ENCODE assay signal across 18 mouse cellular contexts in the genomic region with DNA sequence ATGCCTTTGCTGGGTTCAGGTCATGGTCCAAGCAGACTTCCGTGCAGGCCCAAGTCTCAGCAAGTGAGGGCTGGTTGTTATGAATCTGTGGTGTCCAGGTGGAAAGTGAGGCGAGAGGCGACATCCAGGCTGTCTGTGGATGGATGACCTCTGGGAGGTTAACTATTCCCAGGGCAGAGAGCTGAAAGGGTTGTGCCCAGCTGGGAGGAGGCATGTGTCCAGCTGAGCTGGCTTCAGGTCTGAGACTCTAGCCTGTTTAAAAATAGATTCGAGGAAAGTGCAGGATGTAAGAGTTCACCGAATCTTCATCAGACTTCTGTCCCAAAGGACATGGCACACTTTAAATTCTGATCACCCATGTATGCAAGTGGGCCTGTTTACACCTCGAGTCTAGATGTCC. TPM values are rescaled to one million over a fixed set of nuclear protein-coding genes. Genes with fewer than 3 reads are reported as not detected.
DNase-seq lines count a peak whose midpoint lies in the region.
"Had no signal": no experiment of that assay in that cellular context is flagged by ENCODE, and none has a peak within 500 bp of the region (broad histone marks: within the 10 kb centered on the region; RNA-seq: fewer than 3 reads in every experiment).

No protein-coding gene starts in this region.

- H3K27ac ChIP-seq in brown adipose tissue, adult 24 weeks (replicated peaks; ENCODE audit: low read depth, low read length), result 0 out of 2 replicates have a peak overlapping the region, but pooled peaks have one; percentile 5
- H3K27ac ChIP-seq: hindbrain, embryonic 13.5 days; limb, embryonic 13.5 days; liver, embryonic 13.5 days had no signal

- peak; percentile 47 to 58 for DNase-seq in heart, adult 18-20 months
- DNase-seq in heart, adult 8-10 months (ENCODE audit: low spot score), result no peak
- peak; percentile 17 for DNase-seq in kidney, adult 11 months
- DNase-seq in kidney, adult 18-20 months, result no peak
- peak; percentile 58 for DNase-seq in adipocyte (ENCODE audit: low spot score)
- no peak for DNase-seq in cerebellum, postnatal 14 days
- DNase-seq in natural killer cell, adult 2 months (ENCODE audit: low spot score in 2 of 2), result no peak
- DNase-seq: adrenal gland, adult 2 months; cerebellum, adult 11-12 months; cerebellum, postnatal 25 days; embryo, embryonic 11 days; liver, embryonic 13.5 days; lung, embryonic 14.5 days; lung, postnatal 4 days; right cerebral cortex, postnatal 25 days had no signal

- no peak overlapping the region for H3K4me3 ChIP-seq in brown adipose tissue, adult 24 weeks (ENCODE audit: insufficient read depth, low read depth, low read length)
- H3K4me3 ChIP-seq: hindbrain, embryonic 13.5 days; limb, embryonic 13.5 days; liver, embryonic 13.5 days had no signal

- H3K4me1 ChIP-seq in brown adipose tissue, adult 24 weeks (ENCODE audit: control insufficient read depth, insufficient read depth, insufficient read length, low read length), result peaks cover 27% of the 10 kb centered on the region
- H3K4me1 ChIP-seq: liver, embryonic 13.5 days had no signal

RNA-seq across cellular contexts. Expression of a gene that starts 38.6 kb away (rescaled TPM):
- total RNA-seq in heart, adult 18-20 months (2021), result 100 to 1,000 TPM in 1 of 2 experiments, 10 to 100 TPM in 1; 89.9 to 103 TPM
- total RNA-seq in heart, adult 8-10 months (2022), result 100 to 1,000 TPM in 2 of 4 experiments, 10 to 100 TPM in 2; 78.8 to 113 (median 105) TPM
- polyA plus RNA-seq in brown adipose tissue, adult 24 weeks (2012; ENCODE audit: insufficient read depth, insufficient read length, missing spikeins), result 3.0 and 8.7 TPM in 2 replicates

RNA-seq across cellular contexts. Expression of a gene that starts 53.4 kb away (rescaled TPM):
- total RNA-seq in heart, adult 18-20 months (2021), result 1 to 10 TPM; 2.0 to 3.1 TPM
- total RNA-seq in heart, adult 8-10 months (2022), result 1 to 10 TPM in 3 of 4 experiments, under 1 TPM in 1; 0.88 to 2.0 (median 1.4) TPM
- polyA plus RNA-seq in brown adipose tissue, adult 24 weeks (2012; ENCODE audit: insufficient read depth, insufficient read length, missing spikeins), result 0.42 and 0.83 TPM in 2 replicates

Comparison
In these comparisons a context has a peak if more than half of its experiments do, and no peak if none do; other contexts are left out.
1. DNase-seq: peak in heart, adult 18-20 months (2 of 2), kidney, adult 11 months (single experiment) and adipocyte (single experiment); none in heart, adult 8-10 months (single experiment), kidney, adult 18-20 months (single experiment), cerebellum, postnatal 14 days (0 of 2) and natural killer cell, adult 2 months (0 of 2).